Mouse (Mus musculus) CD4-positive helper T cell, adult 2 months (primary cell): ENCODE measurements around the gene Gdnf.

Experiments
- DNase-seq: peaks from one replicate; pipeline ENCODE4 v3.0.0-alpha.2; 2012; ENCODE audit warnings: low read depth, missing footprints, low spot score

Gdnf gene

GRCm38 (mm10) chr15:7862890-7863289 lies 52.2 kb downstream of the Gdnf start:
- no peak for DNase-seq

- DNase-seq: no peak
These were observed 52.7 kb downstream of the Gdnf start for GRCm38 (mm10) chr15:7863328-7863727.

GRCm38 (mm10) chr15:7865305-7865704 lies 54.7 kb downstream of the Gdnf start:
- DNase-seq: no peak

- no peak for DNase-seq
These were observed 61.8 kb downstream of the Gdnf start for GRCm38 (mm10) chr15:7872473-7872872.

GRCm38 (mm10) chr15:7875879-7876278 lies 65.2 kb downstream of the Gdnf start:
- no peak for DNase-seq

GRCm38 (mm10) chr15:7877560-7878467 lies 67.2 kb downstream of the Gdnf start:
- DNase-seq: no peak

GRCm38 (mm10) chr15:7878861-7879260 lies 68.2 kb downstream of the Gdnf start:
- no peak for DNase-seq

- DNase-seq: no peak
These were observed 69.3 kb downstream of the Gdnf start for GRCm38 (mm10) chr15:7879956-7880355.

GRCm38 (mm10) chr15:7884181-7884580 lies 73.5 kb downstream of the Gdnf start:
- no peak for DNase-seq

GRCm38 (mm10) chr15:7885106-7885505 lies 74.5 kb downstream of the Gdnf start:
- no peak for DNase-seq

- DNase-seq: no peak
These were observed 75.9 kb downstream of the Gdnf start for GRCm38 (mm10) chr15:7886591-7886990.
